Mouse (Mus musculus): Measurements from ENCODE around the gene Ubap2. TPM values are rescaled to one million over a fixed set of nuclear protein-coding genes. Genes with fewer than 3 reads are reported as not detected.

The Ubap2 gene
- polyA plus RNA-seq, 1 experiment from 2014 or later = 82.6 TPM

DNA sequence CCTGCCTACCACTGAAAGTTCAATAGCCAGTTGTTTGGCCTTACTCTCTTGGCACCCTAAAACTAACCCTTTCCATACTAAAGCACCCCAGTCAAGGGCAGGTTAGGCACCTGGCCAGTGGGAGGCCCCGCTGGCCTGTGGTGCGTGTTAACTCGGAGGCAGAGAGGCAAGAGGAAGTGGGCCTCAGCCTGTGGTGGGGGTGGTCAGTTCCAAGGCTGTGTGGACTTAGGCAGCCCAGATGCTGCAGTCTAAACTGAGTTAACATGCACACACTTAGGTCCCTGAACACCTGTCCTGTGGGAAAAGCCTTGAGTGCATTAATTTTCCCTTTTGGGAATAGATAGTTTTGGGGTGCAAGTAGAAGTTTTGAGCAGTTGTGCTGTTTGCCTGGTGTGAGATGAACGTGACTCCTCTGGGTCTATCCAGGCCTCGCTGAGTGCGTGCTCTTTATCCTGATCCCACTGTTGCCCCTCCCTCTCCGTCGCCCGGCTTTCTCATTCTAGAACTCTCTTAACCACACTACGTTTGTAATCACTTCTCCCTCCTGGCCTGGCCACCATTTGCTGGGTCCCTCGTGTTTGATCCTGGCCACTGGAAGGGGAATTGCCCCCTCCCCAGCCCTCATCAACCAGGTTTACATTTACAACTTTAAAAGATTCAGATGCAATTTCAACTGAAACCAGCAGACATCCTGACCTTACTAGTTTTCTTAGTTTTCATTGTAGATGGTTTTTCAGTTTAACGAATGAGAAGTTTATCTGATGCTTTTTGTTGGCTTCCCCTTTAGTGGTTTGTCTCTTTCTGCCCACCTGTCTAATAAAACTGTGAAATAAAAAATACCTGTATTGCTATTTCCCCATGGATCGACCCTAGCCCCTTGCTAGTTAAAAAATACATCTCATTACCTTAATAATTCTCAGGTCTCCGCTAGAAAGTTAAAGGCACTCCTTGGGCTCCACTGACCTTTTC, 82.1 kb downstream of the Ubap2 start:
- Histone ChIP-seq H3K4me3 (replicated peaks) (no peak overlapping the region), H3K9ac (no peak overlapping the region), H3K27ac (no peak overlapping the region), H3K27me3 (no peaks in the 10 kb centered on the region), H3K9me3 (no peaks in the 10 kb centered on the region), H3K4me2 (no peak overlapping the region), H3K4me1 (no peaks in the 10 kb centered on the region), H3K36me3 (replicated peaks) (peaks cover 86% of the 10 kb centered on the region)
- ATAC-seq (ENCODE audit: low FRiP score) = no peak; the same call in 1 of the 2 replicates
- 74% methylated on average over 14 of the region's 14 CpGs for WGBS

DNA sequence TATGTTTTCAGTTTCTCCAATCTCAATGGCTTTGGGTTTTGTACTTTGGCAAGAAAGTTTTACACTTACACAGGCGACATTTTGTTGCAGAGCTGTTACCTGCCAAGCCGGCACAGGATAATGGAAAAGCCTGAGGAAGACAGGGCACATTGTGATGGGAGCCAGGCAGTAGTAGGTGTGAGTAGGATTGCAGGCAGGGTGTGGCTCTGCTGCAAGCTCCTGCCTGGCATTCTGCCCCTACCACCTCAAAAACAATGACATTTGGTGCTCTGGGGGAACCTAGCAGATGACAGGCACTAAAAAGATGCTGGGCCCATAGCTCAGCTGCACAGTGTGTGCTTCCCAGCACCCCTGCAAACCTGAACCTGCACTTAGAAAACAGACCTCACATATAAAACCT, 85.1 kb downstream of the Ubap2 start:
- Histone ChIP-seq H3K4me2 (no peak overlapping the region), H3K4me3 (replicated peaks) (no peak overlapping the region), H3K27me3 (no peaks in the 10 kb centered on the region), H3K9ac (no peak overlapping the region), H3K4me1 (no peaks in the 10 kb centered on the region), H3K36me3 (replicated peaks) (peaks cover 73% of the 10 kb centered on the region), H3K27ac (no peak overlapping the region), H3K9me3 (no peaks in the 10 kb centered on the region)
- no peak for ATAC-seq (ENCODE audit: low FRiP score)
- 92% methylated on average over 2 of the region's 2 CpGs for WGBS

DNA sequence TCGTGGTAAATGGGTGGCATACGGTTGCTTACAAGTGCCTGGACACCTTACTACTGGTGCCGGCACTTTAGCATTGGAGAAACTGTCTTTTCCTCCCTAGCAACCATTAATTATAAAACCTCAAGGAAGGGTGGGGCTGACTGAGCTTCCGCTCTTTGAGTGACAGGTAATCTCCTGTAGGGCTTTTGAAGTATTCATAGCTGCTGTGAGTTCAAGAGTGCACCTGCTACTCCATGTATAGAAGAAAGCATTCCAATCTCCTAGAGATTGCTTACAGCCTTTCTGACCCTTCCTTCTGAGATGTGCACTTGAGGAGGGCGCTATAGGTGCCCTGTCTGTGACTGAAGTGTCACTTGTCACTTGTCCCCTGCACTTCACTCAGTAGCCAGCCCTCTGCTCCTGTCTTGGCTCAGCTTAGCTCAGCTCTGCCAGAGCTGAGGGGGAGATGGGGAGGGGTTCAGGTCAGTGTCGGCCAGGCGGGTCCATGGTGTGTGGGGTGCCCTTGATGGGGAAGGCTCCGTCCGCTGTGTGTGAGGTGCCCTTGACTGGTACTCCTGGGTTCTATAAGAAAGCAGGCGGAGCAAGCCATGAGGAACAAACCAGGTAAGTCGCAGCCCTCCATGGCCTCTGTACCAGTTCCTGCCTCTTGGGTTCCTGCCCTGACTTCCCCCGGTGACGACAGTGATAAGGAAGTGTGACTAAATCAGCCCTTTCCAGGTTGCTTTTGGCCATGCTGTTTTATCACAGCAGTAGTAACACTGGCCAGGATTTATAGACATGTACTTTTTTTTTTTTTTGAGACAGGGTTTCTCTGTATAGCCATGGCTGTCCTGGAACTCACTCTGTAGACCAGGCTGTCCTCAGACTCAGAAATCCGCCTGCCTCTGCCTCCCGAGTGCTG, 94.9 kb downstream of the Ubap2 start:
- Histone ChIP-seq H3K27me3 (no peaks in the 10 kb centered on the region), H3K4me1 (no peaks in the 10 kb centered on the region), H3K9me3 (no peaks in the 10 kb centered on the region), H3K4me3 (replicated peaks) (no peak overlapping the region), H3K9ac (no peak overlapping the region), H3K4me2 (no peak overlapping the region), H3K36me3 (replicated peaks) (peaks cover 57% of the 10 kb centered on the region), H3K27ac (0 out of 2 replicates have a peak overlapping the region, but pooled peaks have one; percentile 8)
- 84% methylated on average over 15 of the region's 15 CpGs for WGBS
- 0 out of 2 replicates have a peak, but pooled peaks have one; percentile 39 for ATAC-seq (ENCODE audit: low FRiP score)

DNA sequence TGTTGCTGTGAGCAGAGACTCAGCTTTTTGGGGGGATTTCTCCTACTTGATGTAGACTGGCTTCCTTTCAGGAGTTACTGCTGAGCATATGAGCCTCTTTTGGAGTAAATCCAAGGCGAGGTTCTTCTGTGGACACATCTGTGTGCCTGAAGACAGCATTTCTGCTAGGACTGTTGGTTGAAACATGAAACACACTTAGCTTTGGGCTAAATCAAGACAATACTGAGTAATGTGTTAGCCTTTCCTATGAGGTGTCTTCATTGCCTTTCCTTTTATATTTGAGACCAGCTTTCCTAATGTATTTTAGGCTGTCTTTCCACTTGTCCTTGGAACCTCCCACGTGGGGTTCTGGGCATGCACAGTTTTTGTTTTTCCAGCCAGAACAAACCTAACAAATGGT, 100.3 kb downstream of the Ubap2 start:
- Histone ChIP-seq H3K4me2 (no peak overlapping the region), H3K36me3 (replicated peaks) (peaks cover 37% of the 10 kb centered on the region), H3K27ac (no peak overlapping the region), H3K4me3 (replicated peaks) (no peak overlapping the region), H3K9ac (no peak overlapping the region), H3K4me1 (no peaks in the 10 kb centered on the region), H3K9me3 (no peaks in the 10 kb centered on the region), H3K27me3 (no peaks in the 10 kb centered on the region)
- ATAC-seq (ENCODE audit: low FRiP score) = no peak
- 84% methylated on average over 2 of the region's 2 CpGs for WGBS

DNA sequence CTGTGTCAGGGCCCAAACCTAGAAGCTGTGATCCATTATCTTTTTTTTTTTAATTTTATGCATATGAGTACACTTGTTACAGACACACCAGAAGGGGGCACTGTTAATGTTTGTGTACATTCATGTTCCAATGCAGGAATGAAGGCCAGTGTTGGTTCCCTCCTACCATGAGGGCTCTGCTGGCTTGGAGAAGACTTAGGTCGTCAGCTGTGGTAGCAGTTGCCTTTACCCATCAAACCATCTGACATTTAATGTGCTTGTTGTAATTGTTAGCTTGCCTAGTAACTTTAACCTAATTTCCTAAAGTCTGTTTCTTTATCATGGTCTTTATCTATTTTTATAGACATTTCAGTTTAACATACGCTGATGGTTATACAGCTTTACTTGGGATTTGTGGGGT, 104.0 kb downstream of the Ubap2 start:
- 94% methylated on average over 2 of the region's 2 CpGs for WGBS

DNA sequence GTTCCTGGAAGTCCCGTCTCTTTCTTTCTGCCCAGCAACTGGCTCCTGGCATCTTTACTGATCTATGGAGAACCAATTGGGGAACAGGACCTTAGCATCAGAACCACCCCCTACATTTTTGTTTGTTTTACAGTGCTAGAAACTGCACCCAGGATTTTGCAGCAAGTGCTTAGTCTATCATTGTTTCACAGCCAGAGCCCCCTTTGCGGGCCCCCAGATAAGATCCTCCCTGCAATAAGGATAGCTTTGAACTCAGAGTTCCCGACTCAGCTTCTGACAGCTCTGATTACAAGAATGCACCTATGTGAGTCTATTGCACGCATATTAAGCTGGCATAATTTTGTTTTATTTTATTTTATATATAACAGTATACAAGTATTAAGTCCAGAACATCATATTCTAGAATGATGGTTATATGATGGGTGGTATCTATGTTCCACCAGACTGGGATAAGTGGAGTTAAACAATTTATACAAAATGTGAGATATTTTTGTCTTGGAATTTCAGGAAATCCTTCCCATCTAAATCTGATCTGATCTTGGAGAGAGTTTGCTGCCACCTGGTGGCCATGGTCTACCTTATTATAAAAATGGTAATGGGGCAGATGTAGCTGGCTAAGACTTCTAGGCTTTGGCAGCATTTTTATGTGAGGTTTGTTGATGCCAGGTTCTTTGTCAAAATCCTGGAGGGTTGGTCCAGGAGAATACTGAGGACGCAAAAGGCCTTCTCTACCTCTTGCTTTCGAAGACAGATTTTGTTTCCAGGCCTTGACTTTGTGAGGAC, 109.1 kb downstream of the Ubap2 start:
- H3K27me3 ChIP-seq = no peaks in the 10 kb centered on the region
- no peak overlapping the region for H3K4me3 ChIP-seq (replicated peaks)
- WGBS = 76% methylated on average over 6 of the region's 6 CpGs
- H3K4me1 ChIP-seq = peaks cover 12% of the 10 kb centered on the region
- ATAC-seq (ENCODE audit: low FRiP score) = no peak
- peaks cover 15% of the 10 kb centered on the region for H3K36me3 ChIP-seq (replicated peaks)
- H3K4me2 ChIP-seq = no peak overlapping the region
- peak overlapping the region; percentile 69 for H3K27ac ChIP-seq
- H3K9ac ChIP-seq = no peak overlapping the region
- no peaks in the 10 kb centered on the region for H3K9me3 ChIP-seq

More for the DNA sequence above, 104.0 kb downstream of the Ubap2 start:
- no peak for ATAC-seq (ENCODE audit: low FRiP score)
- no peaks in the 10 kb centered on the region for H3K9me3 ChIP-seq
- H3K4me2 ChIP-seq = no peak overlapping the region
- no peak overlapping the region for H3K27ac ChIP-seq
- no peak overlapping the region for H3K9ac ChIP-seq
- no peaks in the 10 kb centered on the region for H3K4me1 ChIP-seq
- peaks cover 28% of the 10 kb centered on the region for H3K36me3 ChIP-seq (replicated peaks)
- no peaks in the 10 kb centered on the region for H3K27me3 ChIP-seq
- H3K4me3 ChIP-seq (replicated peaks) = no peak overlapping the region

DNA sequence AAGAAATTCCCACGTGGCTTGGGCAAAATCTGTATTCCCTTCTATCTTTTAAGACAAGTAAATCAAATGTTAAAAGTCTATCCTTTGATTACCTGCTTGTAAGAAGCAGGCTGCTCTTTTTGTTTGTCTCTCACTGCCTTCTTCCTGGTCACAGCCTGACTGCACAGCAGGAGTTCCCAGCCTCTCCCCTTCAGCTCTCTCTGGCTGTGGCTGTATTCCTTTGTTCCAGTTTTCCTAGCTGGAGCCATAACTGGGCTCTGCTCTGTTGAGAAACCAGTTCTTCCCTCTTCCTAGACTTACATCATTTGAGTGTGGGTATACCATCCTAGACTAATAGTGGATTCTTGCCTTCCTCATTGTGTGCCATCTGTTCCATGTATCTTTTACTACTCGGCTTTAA, 110.0 kb downstream of the Ubap2 start:
- no peaks in the 10 kb centered on the region for H3K9me3 ChIP-seq
- H3K36me3 ChIP-seq (replicated peaks) = peaks cover 15% of the 10 kb centered on the region
- WGBS = 27% methylated on average over 2 of the region's 2 CpGs
- peaks cover 12% of the 10 kb centered on the region for H3K4me1 ChIP-seq
- H3K4me2 ChIP-seq = no peak overlapping the region
- H3K27me3 ChIP-seq = no peaks in the 10 kb centered on the region
- peak overlapping the region; percentile 69 for H3K27ac ChIP-seq
- no peak overlapping the region for H3K4me3 ChIP-seq (replicated peaks)
- no peak overlapping the region; the same call in 1 of the 2 replicates for H3K9ac ChIP-seq
- no peak for ATAC-seq (ENCODE audit: low FRiP score)

DNA sequence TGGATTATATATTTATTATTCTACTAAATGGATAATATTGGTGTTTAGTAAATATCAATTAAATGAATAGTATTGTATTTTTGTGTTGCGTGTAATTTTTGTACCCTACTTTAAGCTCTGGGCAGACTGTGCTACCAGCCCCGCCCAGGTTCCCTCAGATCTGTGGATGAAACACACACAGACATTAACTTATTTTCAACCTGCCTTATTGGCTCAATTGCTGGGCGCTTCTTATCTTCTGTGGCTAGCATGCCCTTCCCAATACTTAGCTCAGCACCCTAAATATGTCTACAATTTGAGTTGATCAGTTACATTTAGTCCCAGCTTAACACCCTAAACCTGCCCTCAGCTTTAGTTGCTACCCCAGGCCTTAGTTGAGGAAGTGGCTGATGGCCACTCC, 113.7 kb downstream of the Ubap2 start:
- no peaks in the 10 kb centered on the region for H3K27me3 ChIP-seq
- no peak for ATAC-seq (ENCODE audit: low FRiP score)
- no peak overlapping the region for H3K27ac ChIP-seq
- WGBS = 95% methylated on average over 3 of the region's 3 CpGs
- no peak overlapping the region for H3K4me2 ChIP-seq
- peaks cover 12% of the 10 kb centered on the region for H3K4me1 ChIP-seq
- no peak overlapping the region for H3K9ac ChIP-seq
- no peak overlapping the region for H3K4me3 ChIP-seq (replicated peaks)
- no peaks in the 10 kb centered on the region for H3K9me3 ChIP-seq
- H3K36me3 ChIP-seq (replicated peaks) = no peaks in the 10 kb centered on the region

DNA sequence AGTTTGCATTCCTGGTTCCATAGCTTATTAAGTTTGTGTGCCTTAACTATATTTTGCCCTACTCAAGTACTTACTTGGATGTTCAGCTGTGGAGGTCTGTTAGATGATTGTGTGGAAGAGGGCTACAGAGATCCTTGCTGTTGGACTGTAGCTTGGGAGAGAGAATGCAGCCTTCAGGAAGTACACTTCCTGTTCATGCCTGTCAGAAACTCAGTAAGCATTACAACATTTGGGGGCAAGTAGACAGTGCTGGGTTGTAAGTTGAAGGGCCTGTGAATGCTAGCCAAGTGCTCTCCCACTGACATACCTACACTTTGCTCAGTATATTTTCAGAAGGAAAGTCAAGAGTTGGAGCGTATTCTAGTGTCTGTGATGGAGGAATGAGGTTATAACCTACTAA, 116.7 kb downstream of the Ubap2 start:
- no peaks in the 10 kb centered on the region for H3K36me3 ChIP-seq (replicated peaks)
- no peaks in the 10 kb centered on the region for H3K4me1 ChIP-seq
- no peak for ATAC-seq (ENCODE audit: low FRiP score)
- H3K9me3 ChIP-seq = no peaks in the 10 kb centered on the region
- no peaks in the 10 kb centered on the region for H3K27me3 ChIP-seq
- H3K4me2 ChIP-seq = no peak overlapping the region
- WGBS = 92% methylated on average over 1 of the region's 1 CpGs
- no peak overlapping the region for H3K27ac ChIP-seq
- no peak overlapping the region for H3K9ac ChIP-seq
- H3K4me3 ChIP-seq (replicated peaks) = no peak overlapping the region

DNA sequence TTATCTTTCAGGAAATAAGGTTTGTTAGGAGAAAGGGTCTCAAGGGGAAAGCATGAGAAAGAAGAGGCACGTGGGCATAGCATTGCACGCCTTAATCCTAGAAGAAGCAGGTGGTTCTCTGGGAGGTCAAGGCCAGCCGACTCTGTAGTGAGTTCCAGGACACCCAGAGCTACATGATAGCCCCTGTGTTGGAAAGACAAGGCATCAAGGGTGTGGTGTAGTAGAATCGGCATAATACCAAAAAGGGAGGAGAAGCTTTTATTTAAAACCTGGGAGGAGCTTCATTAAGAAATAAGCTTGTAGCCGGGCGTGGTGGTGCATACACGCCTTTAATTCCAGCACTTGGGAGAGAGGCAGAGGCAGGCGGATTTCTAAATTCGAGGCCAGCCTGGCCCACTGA, 118.0 kb downstream of the Ubap2 start:
- H3K4me1 ChIP-seq = no peaks in the 10 kb centered on the region
- H3K4me2 ChIP-seq = no peak overlapping the region
- no peaks in the 10 kb centered on the region for H3K9me3 ChIP-seq
- WGBS = 88% methylated on average over 9 of the region's 9 CpGs
- no peak overlapping the region for H3K27ac ChIP-seq
- H3K9ac ChIP-seq = no peak overlapping the region
- no peaks in the 10 kb centered on the region for H3K27me3 ChIP-seq
- H3K36me3 ChIP-seq (replicated peaks) = no peaks in the 10 kb centered on the region
- ATAC-seq (ENCODE audit: low FRiP score) = no peak
- no peak overlapping the region for H3K4me3 ChIP-seq (replicated peaks)

DNA sequence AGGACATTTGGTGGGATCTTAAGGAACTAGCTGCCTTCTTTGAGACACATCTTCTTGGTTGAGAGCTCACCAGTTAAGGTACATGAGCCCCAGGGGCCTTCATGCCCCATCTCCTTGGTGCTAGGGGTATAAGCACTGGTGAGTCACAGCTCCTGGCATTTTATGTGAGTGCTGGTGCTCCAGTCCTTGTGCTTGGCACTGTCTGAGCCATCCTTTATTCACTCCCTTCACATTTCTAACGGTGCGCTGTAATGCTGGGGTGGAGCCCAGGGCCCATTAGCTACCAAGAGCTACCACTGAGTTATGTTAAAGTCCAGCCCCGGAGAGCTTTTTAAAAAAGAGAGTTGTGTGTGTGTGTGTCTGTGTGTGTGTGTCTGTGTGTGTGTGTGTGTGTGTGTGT, 121.8 kb downstream of the Ubap2 start:
- Histone ChIP-seq H3K9ac (no peak overlapping the region), H3K27me3 (no peaks in the 10 kb centered on the region), H3K36me3 (replicated peaks) (peaks cover 9% of the 10 kb centered on the region; the same call in 1 of the 2 replicates), H3K4me3 (replicated peaks) (no peak overlapping the region), H3K4me2 (no peak overlapping the region), H3K27ac (no peak overlapping the region), H3K4me1 (no peaks in the 10 kb centered on the region), H3K9me3 (no peaks in the 10 kb centered on the region)
- no peak for ATAC-seq (ENCODE audit: low FRiP score)
- WGBS = 85% methylated on average over 3 of the region's 3 CpGs

DNA sequence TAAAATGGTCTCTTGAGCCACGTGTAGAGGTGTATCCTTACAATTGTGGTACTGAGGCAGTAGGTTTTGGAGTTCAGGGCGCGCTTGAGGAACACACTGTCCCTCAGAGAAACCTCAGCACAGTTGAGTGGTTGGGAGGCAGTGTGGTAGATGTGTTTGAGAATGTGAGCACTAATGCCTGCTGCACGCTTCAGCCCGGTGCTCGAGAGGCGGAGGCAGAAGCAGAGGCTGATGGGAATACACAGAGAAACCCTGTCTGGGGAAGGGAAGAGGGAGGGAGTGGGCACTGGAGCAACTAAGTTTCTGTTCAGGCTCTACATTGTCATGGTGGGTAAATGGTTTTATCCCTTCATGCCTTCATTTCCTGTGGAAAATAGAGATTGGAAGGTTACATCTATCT, 123.8 kb downstream of the Ubap2 start:
- Histone ChIP-seq H3K4me2 (no peak overlapping the region), H3K9me3 (no peaks in the 10 kb centered on the region), H3K36me3 (replicated peaks) (peaks cover 9% of the 10 kb centered on the region; the same call in 1 of the 2 replicates), H3K27ac (no peak overlapping the region), H3K27me3 (no peaks in the 10 kb centered on the region), H3K4me1 (no peaks in the 10 kb centered on the region), H3K4me3 (replicated peaks) (no peak overlapping the region), H3K9ac (no peak overlapping the region)
- no peak for ATAC-seq (ENCODE audit: low FRiP score)
- WGBS = 95% methylated on average over 7 of the region's 7 CpGs
